Mouse (Mus musculus): ENCODE results near the gene B830017H08Rik. TPM values are rescaled to one million over a fixed set of nuclear protein-coding genes. Genes with fewer than 3 reads are reported as not detected.

The B830017H08Rik gene
- polyA plus RNA-seq, 1 experiment from 2014 or later, result not detected

GRCm38 (mm10) chr16:17798321-17799180 lies 34.4 kb upstream of the B830017H08Rik start:
- Histone ChIP-seq H3K36me3 (ENCODE audit: control insufficient read depth, insufficient read depth, low read length) (no peaks in the 10 kb centered on the region), H3K4me1 (replicated peaks; ENCODE audit: control insufficient read depth, insufficient read depth, low read length) (peaks cover 65% of the 10 kb centered on the region), H3K9ac (ENCODE audit: low read length) (peak overlapping the region; percentile 94), H3K27ac (ENCODE audit: low read length) (peak overlapping the region; percentile 97), H3K4me3 (ENCODE audit: low read length) (peak overlapping the region; percentile 76), H3K27me3 (ENCODE audit: control insufficient read depth, insufficient read depth, low read depth, low read length) (peaks cover 33% of the 10 kb centered on the region), H3K9me3 (ENCODE audit: control insufficient read depth, low read length) (no peaks in the 10 kb centered on the region), H3K4me2 (ENCODE audit: low read depth, low read length) (peak overlapping the region; percentile 85)
- WGBS, result 4% methylated on average over 38 of the region's 45 CpGs
- ATAC-seq (ENCODE audit: low read depth), result peak; percentile 83

- peak overlapping the region; percentile 94; the same call in 1 of the 2 replicates for H3K9ac ChIP-seq (ENCODE audit: low read length)
- ATAC-seq (ENCODE audit: low read depth), result no peak
- H3K4me1 ChIP-seq (replicated peaks; ENCODE audit: control insufficient read depth, insufficient read depth, low read length), result peaks cover 75% of the 10 kb centered on the region
- peak overlapping the region; percentile 85 for H3K4me2 ChIP-seq (ENCODE audit: low read depth, low read length)
- peak overlapping the region; percentile 7; the same call in 1 of the 2 replicates for H3K4me3 ChIP-seq (ENCODE audit: low read length)
- peaks cover 41% of the 10 kb centered on the region for H3K27me3 ChIP-seq (ENCODE audit: control insufficient read depth, insufficient read depth, low read depth, low read length)
- no peaks in the 10 kb centered on the region for H3K9me3 ChIP-seq (ENCODE audit: control insufficient read depth, low read length)
- no peak overlapping the region for H3K27ac ChIP-seq (ENCODE audit: low read length)
- no peaks in the 10 kb centered on the region for H3K36me3 ChIP-seq (ENCODE audit: control insufficient read depth, insufficient read depth, low read length)
Observed at GRCm38 (mm10) chr16:17799584-17799983, 33.3 kb upstream of the B830017H08Rik start.

- peak overlapping the region; percentile 60; the same call in 1 of the 2 replicates for H3K4me2 ChIP-seq (ENCODE audit: low read depth, low read length)
- H3K4me1 ChIP-seq (replicated peaks; ENCODE audit: control insufficient read depth, insufficient read depth, low read length), result peaks cover 74% of the 10 kb centered on the region
- H3K9ac ChIP-seq (ENCODE audit: low read length), result no peak overlapping the region; the same call in 1 of the 2 replicates
- no peaks in the 10 kb centered on the region for H3K9me3 ChIP-seq (ENCODE audit: control insufficient read depth, low read length)
- no peaks in the 10 kb centered on the region for H3K36me3 ChIP-seq (ENCODE audit: control insufficient read depth, insufficient read depth, low read length)
- H3K4me3 ChIP-seq (ENCODE audit: low read length), result 0 out of 2 replicates have a peak overlapping the region, but pooled peaks have one; percentile 3
- no peak overlapping the region for H3K27ac ChIP-seq (ENCODE audit: low read length)
- 28% methylated on average over 7 of the region's 7 CpGs for WGBS
- H3K27me3 ChIP-seq (ENCODE audit: control insufficient read depth, insufficient read depth, low read depth, low read length), result peaks cover 60% of the 10 kb centered on the region
- no peak for ATAC-seq (ENCODE audit: low read depth)
Observed at GRCm38 (mm10) chr16:17801777-17802455, 31.0 kb upstream of the B830017H08Rik start.

DNA sequence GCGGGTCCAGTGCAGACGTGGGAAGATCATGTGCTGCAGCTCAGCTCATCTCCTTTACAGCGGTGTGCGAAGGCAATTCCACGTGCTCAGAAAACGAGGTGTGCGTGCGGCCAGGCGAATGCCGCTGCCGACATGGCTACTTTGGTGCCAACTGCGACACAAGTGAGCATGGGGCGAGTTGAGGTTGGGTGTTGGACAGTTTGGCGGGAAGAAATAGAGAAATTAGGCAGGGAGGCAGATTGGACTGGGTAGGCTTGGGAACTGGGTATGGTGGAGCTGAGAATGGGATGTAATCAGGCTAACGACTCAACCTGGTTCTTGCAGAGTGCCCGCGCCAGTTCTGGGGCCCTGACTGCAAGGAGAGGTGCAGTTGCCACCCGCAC lies 30.5 kb upstream of the B830017H08Rik start:
- Histone ChIP-seq H3K36me3 (ENCODE audit: control insufficient read depth, insufficient read depth, low read length) (no peaks in the 10 kb centered on the region; the same call in 1 of the 2 replicates), H3K4me3 (ENCODE audit: low read length) (peak overlapping the region; percentile 41), H3K9ac (ENCODE audit: low read length) (peak overlapping the region; percentile 53), H3K4me2 (ENCODE audit: low read depth, low read length) (peak overlapping the region; percentile 60), H3K4me1 (replicated peaks; ENCODE audit: control insufficient read depth, insufficient read depth, low read length) (peaks cover 78% of the 10 kb centered on the region), H3K9me3 (ENCODE audit: control insufficient read depth, low read length) (no peaks in the 10 kb centered on the region), H3K27me3 (ENCODE audit: control insufficient read depth, insufficient read depth, low read depth, low read length) (peaks cover 60% of the 10 kb centered on the region), H3K27ac (ENCODE audit: low read length) (no peak overlapping the region)
- ATAC-seq (ENCODE audit: low read depth), result no peak
- WGBS, result 33% methylated on average over 18 of the region's 18 CpGs

- no peak for ATAC-seq (ENCODE audit: low read depth)
Observed at GRCm38 (mm10) chr16:17802839-17803674, 29.9 kb upstream of the B830017H08Rik start.

GRCm38 (mm10) chr16:17803675-17804448 lies 29.1 kb upstream of the B830017H08Rik start:
- Histone ChIP-seq H3K27me3 (ENCODE audit: control insufficient read depth, insufficient read depth, low read depth, low read length) (peaks cover 60% of the 10 kb centered on the region), H3K36me3 (ENCODE audit: control insufficient read depth, insufficient read depth, low read length) (peaks cover 2% of the 10 kb centered on the region; the same call in 1 of the 2 replicates), H3K9me3 (ENCODE audit: control insufficient read depth, low read length) (no peaks in the 10 kb centered on the region), H3K4me1 (replicated peaks; ENCODE audit: control insufficient read depth, insufficient read depth, low read length) (peaks cover 87% of the 10 kb centered on the region), H3K9ac (ENCODE audit: low read length) (peak overlapping the region; percentile 17), H3K4me3 (ENCODE audit: low read length) (peak overlapping the region; percentile 41), H3K27ac (ENCODE audit: low read length) (no peak overlapping the region), H3K4me2 (ENCODE audit: low read depth, low read length) (peak overlapping the region; percentile 60)
- 33% methylated on average over 33 of the region's 33 CpGs for WGBS
- no peak for ATAC-seq (ENCODE audit: low read depth)

More at GRCm38 (mm10) chr16:17802839-17803674, 29.9 kb upstream of the B830017H08Rik start:
- Histone ChIP-seq H3K4me1 (replicated peaks; ENCODE audit: control insufficient read depth, insufficient read depth, low read length) (peaks cover 80% of the 10 kb centered on the region), H3K9me3 (ENCODE audit: control insufficient read depth, low read length) (no peaks in the 10 kb centered on the region), H3K9ac (ENCODE audit: low read length) (peak overlapping the region; percentile 53), H3K4me3 (ENCODE audit: low read length) (peak overlapping the region; percentile 41), H3K4me2 (ENCODE audit: low read depth, low read length) (peak overlapping the region; percentile 60), H3K27ac (ENCODE audit: low read length) (no peak overlapping the region), H3K36me3 (ENCODE audit: control insufficient read depth, insufficient read depth, low read length) (peaks cover 2% of the 10 kb centered on the region; the same call in 1 of the 2 replicates), H3K27me3 (ENCODE audit: control insufficient read depth, insufficient read depth, low read depth, low read length) (peaks cover 60% of the 10 kb centered on the region)
- 14% methylated on average over 83 of the region's 83 CpGs for WGBS

GRCm38 (mm10) chr16:17804449-17804912 lies 28.4 kb upstream of the B830017H08Rik start:
- peaks cover 86% of the 10 kb centered on the region for H3K4me1 ChIP-seq (replicated peaks; ENCODE audit: control insufficient read depth, insufficient read depth, low read length)
- no peaks in the 10 kb centered on the region for H3K9me3 ChIP-seq (ENCODE audit: control insufficient read depth, low read length)
- WGBS, result 17% methylated on average over 31 of the region's 33 CpGs
- H3K36me3 ChIP-seq (ENCODE audit: control insufficient read depth, insufficient read depth, low read length), result peaks cover 2% of the 10 kb centered on the region; the same call in 1 of the 2 replicates
- H3K27me3 ChIP-seq (ENCODE audit: control insufficient read depth, insufficient read depth, low read depth, low read length), result peaks cover 54% of the 10 kb centered on the region
- peak overlapping the region; percentile 17 for H3K9ac ChIP-seq (ENCODE audit: low read length)
- peak; percentile 26; the same call in 1 of the 2 replicates for ATAC-seq (ENCODE audit: low read depth)
- H3K4me3 ChIP-seq (ENCODE audit: low read length), result peak overlapping the region; percentile 37
- peak overlapping the region; percentile 59 for H3K4me2 ChIP-seq (ENCODE audit: low read depth, low read length)
- H3K27ac ChIP-seq (ENCODE audit: low read length), result no peak overlapping the region

- 38% methylated on average over 7 of the region's 7 CpGs for WGBS
- no peak overlapping the region for H3K27ac ChIP-seq (ENCODE audit: low read length)
- H3K36me3 ChIP-seq (ENCODE audit: control insufficient read depth, insufficient read depth, low read length), result peaks cover 2% of the 10 kb centered on the region; the same call in 1 of the 2 replicates
- peaks cover 87% of the 10 kb centered on the region for H3K4me1 ChIP-seq (replicated peaks; ENCODE audit: control insufficient read depth, insufficient read depth, low read length)
- ATAC-seq (ENCODE audit: low read depth), result no peak
- no peaks in the 10 kb centered on the region for H3K9me3 ChIP-seq (ENCODE audit: control insufficient read depth, low read length)
- H3K9ac ChIP-seq (ENCODE audit: low read length), result no peak overlapping the region
- peak overlapping the region; percentile 59; the same call in 1 of the 2 replicates for H3K4me2 ChIP-seq (ENCODE audit: low read depth, low read length)
- peak overlapping the region; percentile 37 for H3K4me3 ChIP-seq (ENCODE audit: low read length)
- H3K27me3 ChIP-seq (ENCODE audit: control insufficient read depth, insufficient read depth, low read depth, low read length), result peaks cover 52% of the 10 kb centered on the region
Observed at GRCm38 (mm10) chr16:17804982-17805381, 27.9 kb upstream of the B830017H08Rik start.
